Mouse (Mus musculus) bone marrow, adult 2 months (tissue): Measurements from ENCODE around the gene Il34.

Source experiments
- CTCF ChIP-seq: fragments of 200-500 bp; IDR thresholded peaks from 2 replicates; pipeline ENCODE4 v1.5.1; 2011; ENCODE audit warnings: low read length, control low read depth; ENCODE audit not compliant: control insufficient read depth, insufficient read depth
- POLR2A ChIP-seq: fragments of 200-500 bp; IDR thresholded peaks from 2 replicates; pipeline ENCODE4 v1.6.1; 2011; ENCODE audit warnings: low read depth, mild to moderate bottlenecking, control low read depth, low read length, borderline replicate concordance; ENCODE audit not compliant: control insufficient read depth

DNA sequence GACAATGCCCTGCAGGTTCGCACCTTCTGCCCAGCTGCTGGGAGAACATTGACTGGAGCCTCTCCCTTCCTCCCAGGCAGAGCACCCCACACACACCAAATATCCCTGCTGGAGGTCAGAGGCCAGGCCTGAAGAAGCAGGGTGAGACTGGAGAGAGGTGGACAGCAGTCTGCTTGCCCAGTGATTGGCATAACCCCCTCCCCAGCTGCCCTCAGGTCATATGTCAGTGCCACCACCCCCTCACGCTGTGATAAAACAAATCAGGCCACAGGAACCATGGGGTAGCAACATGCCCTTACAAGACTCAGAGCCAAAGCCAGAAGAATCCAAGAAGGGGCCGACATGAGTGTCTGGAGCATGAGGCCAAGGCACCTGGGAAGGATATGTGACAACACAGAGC is 101.6 kb downstream of the Il34 start:
- TF ChIP-seq POLR2A (no peak), CTCF (no peak)
